Mouse (Mus musculus) lung, adult 2 months (tissue): ENCODE measurements at regions not wholly inside any gene's neighbourhood (a gene's known extent, or its start where the extent isn't known, plus 50 kb on each side); places are given as distances from the start of the nearest gene placed in this dataset.

Experiments
- CTCF ChIP-seq: fragments of 200-500 bp; IDR thresholded peaks from 2 replicates; pipeline ENCODE4 v1.5.1; 2011; ENCODE audit warnings: mild to moderate bottlenecking, low read length, control low read depth; ENCODE audit not compliant: insufficient read depth
- POLR2A ChIP-seq: fragments of 200-500 bp; IDR thresholded peaks from 2 replicates; pipeline ENCODE4 v1.6.1; 2011; ENCODE audit warnings: low read depth, mild to moderate bottlenecking, control low read depth, low read length, borderline replicate concordance; ENCODE audit errors: extremely low read depth

DNA sequence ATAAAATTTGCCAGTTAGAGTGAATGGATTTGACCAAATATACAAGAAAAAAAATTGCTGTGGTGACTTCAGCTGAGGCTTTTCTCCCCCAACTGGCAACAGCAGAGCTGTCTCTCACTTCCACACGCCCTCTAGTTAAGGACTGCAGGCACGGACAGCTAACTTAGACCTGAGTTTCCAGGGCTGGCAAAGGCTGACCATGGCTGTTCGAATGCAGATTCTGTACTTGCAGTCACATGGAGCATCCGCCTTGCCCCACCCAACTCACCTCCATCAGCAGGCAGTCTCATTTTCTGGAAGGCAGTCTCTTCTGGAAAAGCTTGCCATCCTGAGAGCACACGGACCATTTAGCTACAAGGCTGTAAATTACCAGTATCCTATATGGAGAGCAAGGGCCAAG lies 325.7 kb downstream of the Lpin1 start:
- TF ChIP-seq POLR2A (no peak), CTCF (no peak)
